Mouse (Mus musculus): Measurements from ENCODE around the gene Mettl21e. TPM values are rescaled to one million over a fixed set of nuclear protein-coding genes. Genes with fewer than 3 reads are reported as not detected.

Gene Mettl21e
- not detected for polyA plus RNA-seq (2014; fragmentation: Illumina TruSeq; extraction: RNeasy Lipid Tissue Mini Kit (QIAGEN cat#74804); ENCODE audit: low read depth, low replicate concordance)

DNA sequence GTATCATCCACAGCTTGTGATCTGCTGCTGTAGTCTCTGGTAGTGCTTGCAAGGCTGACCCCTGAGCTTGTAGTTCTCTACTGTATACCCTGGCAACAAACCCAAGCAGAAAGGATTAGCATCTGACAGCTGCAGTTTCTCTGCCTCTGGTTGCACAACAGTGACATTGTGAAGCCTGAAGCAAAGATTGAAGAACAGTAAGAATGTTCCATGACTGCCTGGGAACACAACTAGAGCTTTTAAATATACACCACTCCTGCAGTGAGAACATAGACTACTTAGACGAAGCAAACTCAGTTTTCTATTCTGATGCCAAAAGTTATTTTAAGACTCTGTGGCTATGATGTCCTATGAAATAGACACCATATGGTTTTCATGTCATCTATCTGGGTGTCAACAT lies at the start of gene Mettl21e:
TSS of gene Mettl21e (minus strand) at position 86 of the 400 bp plus-strand sequence.

Other genes starting within 250 kb of the Mettl21e start
- gene Mettl21c, start 198.9 kb downstream of the Mettl21e start, polyA plus RNA-seq (2014; fragmentation: Illumina TruSeq; extraction: RNeasy Lipid Tissue Mini Kit (QIAGEN cat#74804); ENCODE audit: low read depth, low replicate concordance): not detected
- gene Gm8251, start 157.0 kb downstream of the Mettl21e start, polyA plus RNA-seq (2014; fragmentation: Illumina TruSeq; extraction: RNeasy Lipid Tissue Mini Kit (QIAGEN cat#74804); ENCODE audit: low read depth, low replicate concordance): not detected
- 9.1 TPM for gene Tex30, start 116.5 kb downstream of the Mettl21e start, polyA plus RNA-seq (2014; fragmentation: Illumina TruSeq; extraction: RNeasy Lipid Tissue Mini Kit (QIAGEN cat#74804); ENCODE audit: low read depth, low replicate concordance)
- gene Kdelc1, start 100.2 kb downstream of the Mettl21e start, polyA plus RNA-seq (2014; fragmentation: Illumina TruSeq; extraction: RNeasy Lipid Tissue Mini Kit (QIAGEN cat#74804); ENCODE audit: low read depth, low replicate concordance): 21.2 TPM
- gene Bivm, start 100.0 kb downstream of the Mettl21e start, polyA plus RNA-seq (2014; fragmentation: Illumina TruSeq; extraction: RNeasy Lipid Tissue Mini Kit (QIAGEN cat#74804); ENCODE audit: low read depth, low replicate concordance): 11.4 TPM
- 15.2 TPM for gene Ercc5, start 71.2 kb downstream of the Mettl21e start, polyA plus RNA-seq (2014; fragmentation: Illumina TruSeq; extraction: RNeasy Lipid Tissue Mini Kit (QIAGEN cat#74804); ENCODE audit: low read depth, low replicate concordance)